Mouse (Mus musculus): ENCODE data around the gene Rhbdd1. TPM values are rescaled to one million over a fixed set of nuclear protein-coding genes. Genes with fewer than 3 reads are reported as not detected.

Rhbdd1 gene
- polyA plus RNA-seq, 1 experiment: 8.2 TPM

DNA sequence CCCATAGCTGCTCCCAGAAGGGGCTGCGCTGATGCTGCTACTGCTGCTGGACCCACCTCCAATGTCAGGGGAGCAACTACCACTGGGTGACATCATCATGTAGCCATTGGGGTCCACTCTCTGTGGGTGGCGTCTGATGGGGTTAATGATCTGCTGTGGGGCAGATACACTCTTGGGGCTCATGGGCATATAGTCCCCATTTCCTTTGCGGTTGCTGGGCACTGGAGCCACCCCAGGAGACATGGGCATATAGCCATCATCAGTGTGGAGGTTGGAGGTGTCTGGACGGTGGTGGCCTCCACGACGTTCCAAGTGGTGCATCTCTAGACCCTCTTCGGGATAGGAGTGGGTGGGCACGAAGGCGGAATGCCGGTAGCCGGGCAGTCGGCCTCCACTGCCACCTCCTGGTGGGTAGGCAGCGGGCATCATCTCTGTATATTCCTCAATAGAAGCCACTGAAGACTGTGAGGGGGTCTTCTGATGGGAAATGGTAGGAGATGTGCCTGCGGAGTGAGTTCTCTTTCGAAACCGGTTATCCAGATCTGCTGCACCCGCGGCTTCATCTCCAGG lies 27.7 kb upstream of the Rhbdd1 start:
- H3K27ac ChIP-seq (replicated peaks; ENCODE audit: low read depth, low read length): no peak overlapping the region
- H3K4me3 ChIP-seq (ENCODE audit: insufficient read depth, low read depth, low read length): peak overlapping the region; percentile 84

DNA sequence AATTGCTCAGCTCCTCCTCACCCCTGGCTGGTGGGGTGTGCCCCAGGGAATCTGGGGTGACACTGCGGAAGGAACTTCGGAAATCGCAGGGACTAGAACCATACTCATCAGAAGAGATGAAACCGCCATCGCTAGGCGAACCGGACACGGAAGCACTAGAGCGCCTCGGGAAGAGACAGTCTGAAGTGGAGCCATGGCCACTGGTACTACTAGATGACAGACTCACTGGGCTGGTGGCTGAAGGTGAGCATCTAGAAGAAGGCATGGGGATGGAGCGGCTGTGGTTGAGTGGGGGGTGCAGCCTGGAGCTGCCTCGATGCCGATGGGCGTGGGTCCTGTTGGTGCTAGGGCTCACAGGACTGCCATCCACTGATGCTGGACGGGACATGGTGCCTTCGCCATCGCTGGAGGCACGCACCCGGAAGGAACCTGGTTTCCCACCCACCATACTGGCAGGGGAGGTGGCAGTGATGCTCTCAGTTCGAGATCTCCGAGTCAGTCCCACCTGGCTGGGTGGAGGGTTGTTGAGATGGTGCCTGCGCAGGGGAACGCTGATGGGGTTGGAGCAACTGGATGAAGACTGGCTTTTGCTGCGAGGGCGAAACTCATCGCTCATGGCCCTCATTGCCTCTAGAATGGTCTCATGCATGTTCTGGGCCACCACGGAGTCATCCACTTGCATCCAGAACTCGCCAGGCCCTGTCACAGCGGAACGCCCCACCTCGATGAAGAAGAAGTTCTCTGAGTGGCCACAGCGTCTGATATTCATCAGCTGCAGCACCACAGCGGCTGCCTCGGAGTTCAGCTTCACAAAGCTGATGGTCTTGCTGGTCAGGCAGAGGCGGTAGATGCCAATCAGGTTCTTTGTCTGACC lies 26.9 kb upstream of the Rhbdd1 start:
- H3K27ac ChIP-seq (replicated peaks; ENCODE audit: low read depth, low read length): peak overlapping the region; percentile 67
- H3K4me1 ChIP-seq (ENCODE audit: control insufficient read depth, insufficient read depth, insufficient read length, low read length): peaks cover 11% of the 10 kb centered on the region
- peak overlapping the region; percentile 84 for H3K4me3 ChIP-seq (ENCODE audit: insufficient read depth, low read depth, low read length)

More for the DNA sequence above, 27.7 kb upstream of the Rhbdd1 start:
- H3K4me1 ChIP-seq (ENCODE audit: control insufficient read depth, insufficient read depth, insufficient read length, low read length): peaks cover 11% of the 10 kb centered on the region

DNA sequence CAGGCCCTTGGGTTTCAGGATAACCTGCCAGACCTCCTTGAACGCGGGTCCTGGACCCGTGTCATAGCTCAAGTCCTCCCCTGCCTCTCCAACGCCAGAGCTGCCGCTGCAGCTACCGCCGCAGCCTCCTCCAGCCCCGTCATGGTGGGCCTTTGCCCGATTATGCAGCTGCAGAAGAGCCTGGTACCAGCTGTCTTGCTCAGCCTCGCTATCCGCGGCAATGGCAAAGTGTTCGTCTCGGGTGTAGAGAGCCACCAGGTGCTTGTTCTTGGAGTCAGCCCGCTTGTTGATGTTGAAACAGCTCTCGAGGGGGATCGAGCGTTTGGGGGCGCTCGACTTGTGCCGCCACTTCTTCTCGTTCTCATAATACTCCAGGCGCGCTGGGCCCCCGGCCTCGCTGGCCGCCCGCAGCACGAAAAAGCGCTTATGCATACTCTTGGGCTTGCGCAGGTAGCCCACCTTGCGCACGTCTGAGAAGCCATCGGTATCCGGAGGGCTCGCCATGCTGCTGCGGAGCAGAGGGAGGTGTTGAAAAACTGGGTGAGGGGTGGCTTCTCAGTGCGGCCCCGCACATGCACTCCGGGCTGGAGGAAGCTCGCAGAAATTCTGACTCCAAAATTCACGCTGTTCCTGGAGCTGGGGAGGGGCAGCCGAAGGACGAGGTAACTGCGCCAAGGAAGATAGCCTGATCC lies 26.1 kb upstream of the Rhbdd1 start:
- Histone ChIP-seq H3K4me3 (ENCODE audit: insufficient read depth, low read depth, low read length) (peak overlapping the region; percentile 84), H3K27ac (replicated peaks; ENCODE audit: low read depth, low read length) (peak overlapping the region; percentile 67), H3K4me1 (ENCODE audit: control insufficient read depth, insufficient read depth, insufficient read length, low read length) (peaks cover 11% of the 10 kb centered on the region)

DNA sequence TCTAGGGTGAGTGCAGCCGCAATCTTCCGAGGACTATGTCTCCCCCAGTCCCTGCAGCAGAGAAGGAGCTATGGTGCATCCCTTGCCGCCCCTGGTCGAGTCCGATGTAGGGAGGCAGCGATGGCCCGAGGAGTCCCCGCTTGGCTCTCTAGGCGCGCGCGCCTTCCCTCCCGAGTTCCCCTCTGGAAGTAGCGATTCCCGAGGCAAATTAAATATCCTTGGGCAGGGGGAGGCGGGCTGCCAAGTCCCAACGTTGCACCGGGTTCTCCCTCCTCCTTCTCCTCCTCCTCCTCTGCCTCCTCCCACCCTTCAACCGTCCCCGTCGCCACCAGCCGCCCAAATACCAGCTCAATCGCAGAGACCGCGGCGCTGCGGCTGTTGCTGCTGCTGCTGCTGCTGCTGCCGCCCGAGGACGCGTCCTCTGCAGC lies 25.5 kb upstream of the Rhbdd1 start:
- Histone ChIP-seq H3K27ac (replicated peaks; ENCODE audit: low read depth, low read length) (peak overlapping the region; percentile 67), H3K4me1 (ENCODE audit: control insufficient read depth, insufficient read depth, insufficient read length, low read length) (peaks cover 11% of the 10 kb centered on the region), H3K4me3 (ENCODE audit: insufficient read depth, low read depth, low read length) (peak overlapping the region; percentile 84)

DNA sequence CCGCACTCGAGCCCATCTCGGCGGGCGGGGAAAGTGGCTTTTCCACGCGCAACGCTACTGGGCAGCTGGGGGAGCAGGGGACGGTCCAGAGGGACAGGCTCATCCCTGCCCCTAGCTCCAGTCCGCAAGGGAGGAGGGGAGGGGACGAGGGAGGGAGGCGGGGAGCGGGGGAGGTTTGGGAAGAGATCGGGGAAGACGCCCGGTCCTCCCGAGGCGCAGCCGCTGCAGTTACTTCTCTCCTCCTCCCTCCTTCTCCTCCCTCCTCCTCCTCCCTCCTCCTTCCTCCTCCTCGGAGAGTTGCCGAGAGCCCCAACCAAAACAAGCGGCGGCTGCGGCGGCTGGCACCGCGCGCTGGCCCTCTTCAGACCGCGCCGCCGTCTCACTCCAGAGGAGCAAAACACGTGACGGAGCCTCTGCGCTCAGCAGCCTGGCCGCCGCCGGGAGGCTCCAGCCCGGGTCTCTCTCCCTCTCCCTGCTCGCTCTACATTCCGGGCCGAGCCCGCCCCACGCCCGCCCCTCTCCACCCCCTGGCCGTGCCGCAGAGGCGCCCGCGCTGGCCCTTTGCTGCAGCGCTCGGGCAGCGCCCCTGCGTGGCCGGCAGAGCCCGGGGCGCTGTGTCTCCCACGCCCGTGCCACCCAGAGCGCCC lies 25.0 kb upstream of the Rhbdd1 start, which contains the start of gene Irs1:
TSS of gene Irs1 (minus strand) at position 266 of the 647 bp plus-strand sequence.
- peaks cover 11% of the 10 kb centered on the region for H3K4me1 ChIP-seq (ENCODE audit: control insufficient read depth, insufficient read depth, insufficient read length, low read length)
- H3K4me3 ChIP-seq (ENCODE audit: insufficient read depth, low read depth, low read length): peak within 1 kb of the TSS; percentile 84
- peak within 1 kb of the TSS; percentile 67 for H3K27ac ChIP-seq (replicated peaks; ENCODE audit: low read depth, low read length)

DNA sequence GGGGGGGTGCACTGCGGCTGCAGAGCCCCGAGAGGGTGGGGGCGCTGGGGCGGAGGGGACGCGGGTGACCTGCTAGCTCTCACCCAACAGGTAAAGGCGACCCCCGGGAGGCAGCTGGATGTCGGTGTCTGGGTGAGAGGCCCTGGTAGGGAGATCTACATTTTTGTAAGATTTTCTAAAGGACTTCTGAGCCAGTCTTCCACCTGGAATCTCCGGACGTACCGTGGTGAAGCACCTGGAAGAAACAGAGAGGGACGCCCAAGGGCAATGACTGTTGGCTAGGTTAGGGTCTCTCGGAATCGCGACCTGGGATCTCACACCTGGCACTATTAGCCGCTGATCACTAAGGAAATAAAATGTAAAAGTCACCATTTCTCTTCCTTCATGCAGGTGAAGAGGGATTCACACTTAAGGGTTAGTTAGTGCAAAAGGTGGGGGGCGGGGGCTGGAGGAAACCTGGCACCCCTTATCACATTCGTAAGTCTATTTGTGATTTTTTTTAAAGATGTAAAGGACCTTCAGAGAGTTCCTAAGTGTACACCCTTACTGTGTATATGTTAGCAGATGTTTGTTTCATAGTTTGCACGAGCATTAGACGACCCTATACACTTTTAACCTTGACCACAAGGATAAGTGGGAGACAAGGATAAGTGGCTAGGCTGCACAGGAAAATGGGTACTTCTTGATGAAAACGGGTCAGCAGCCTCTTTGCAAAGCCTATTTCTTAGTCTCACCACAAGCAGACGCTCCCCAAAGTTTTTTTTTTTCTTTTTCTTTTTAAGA lies 24.1 kb upstream of the Rhbdd1 start:
- Histone ChIP-seq H3K4me3 (ENCODE audit: insufficient read depth, low read depth, low read length) (peak overlapping the region; percentile 84), H3K4me1 (ENCODE audit: control insufficient read depth, insufficient read depth, insufficient read length, low read length) (peaks cover 11% of the 10 kb centered on the region), H3K27ac (replicated peaks; ENCODE audit: low read depth, low read length) (no peak overlapping the region)

DNA sequence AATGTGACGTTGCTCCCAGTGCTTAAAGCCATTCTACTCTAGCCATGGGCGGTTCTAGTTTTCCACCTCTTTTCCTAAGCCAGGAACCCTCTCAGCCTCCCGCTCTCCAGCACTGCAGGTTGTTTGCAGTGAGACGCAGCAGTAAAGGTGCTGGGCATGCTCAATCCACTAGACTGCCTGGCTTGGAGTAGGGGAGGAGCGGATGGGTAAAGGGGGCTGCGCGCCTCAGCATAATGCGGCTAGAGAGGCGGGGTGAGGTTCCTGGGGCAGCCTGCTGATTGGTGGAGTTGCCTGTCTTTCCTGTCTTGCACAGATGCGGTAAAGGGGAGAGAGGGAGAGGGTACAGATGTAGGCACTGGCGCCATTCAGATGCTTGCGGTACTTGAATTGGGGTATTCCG lies 23.5 kb upstream of the Rhbdd1 start:
- Histone ChIP-seq H3K4me1 (ENCODE audit: control insufficient read depth, insufficient read depth, insufficient read length, low read length) (peaks cover 11% of the 10 kb centered on the region), H3K4me3 (ENCODE audit: insufficient read depth, low read depth, low read length) (peak overlapping the region; percentile 84), H3K27ac (replicated peaks; ENCODE audit: low read depth, low read length) (no peak overlapping the region)

DNA sequence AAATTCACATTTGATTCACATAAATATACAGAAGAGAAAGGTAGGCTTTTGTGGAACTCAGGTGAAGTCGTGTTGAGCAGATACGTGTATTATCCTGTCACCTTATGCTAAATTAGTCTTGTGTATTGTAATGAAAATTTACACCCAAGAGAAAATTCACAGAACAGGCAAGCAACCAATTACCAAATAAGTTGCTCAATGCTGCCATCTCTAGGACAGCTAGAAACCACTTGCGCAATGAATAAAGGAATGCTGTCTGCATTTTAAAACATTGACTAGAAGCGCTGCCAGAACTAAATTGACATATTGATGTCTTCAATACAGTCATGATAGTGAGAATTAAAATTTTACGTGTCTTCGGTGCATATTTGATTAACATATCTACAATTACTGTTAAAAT lies 22.1 kb upstream of the Rhbdd1 start:
- Histone ChIP-seq H3K27ac (replicated peaks; ENCODE audit: low read depth, low read length) (no peak overlapping the region), H3K4me1 (ENCODE audit: control insufficient read depth, insufficient read depth, insufficient read length, low read length) (peaks cover 7% of the 10 kb centered on the region), H3K4me3 (ENCODE audit: insufficient read depth, low read depth, low read length) (no peak overlapping the region)

DNA sequence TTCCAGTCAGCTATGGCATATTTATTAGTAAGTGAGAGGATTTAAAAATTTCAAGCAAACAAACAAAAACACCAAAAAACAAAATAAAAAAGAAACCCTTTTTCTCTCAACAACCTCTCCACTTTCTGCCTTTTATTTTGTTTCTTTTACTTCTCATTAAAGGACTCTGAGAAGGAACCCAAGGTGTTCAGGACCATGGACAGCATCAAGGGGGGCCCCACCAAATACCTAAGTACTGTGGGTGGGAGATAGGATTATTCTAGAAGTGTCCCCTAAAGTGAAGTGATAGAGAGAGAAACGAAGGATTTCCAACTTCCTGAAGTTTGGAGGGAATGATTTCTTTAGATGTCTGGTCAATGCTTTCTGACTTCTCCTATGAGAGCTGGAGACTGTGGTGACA lies 17.7 kb upstream of the Rhbdd1 start:
- H3K4me1 ChIP-seq (ENCODE audit: control insufficient read depth, insufficient read depth, insufficient read length, low read length): no peaks in the 10 kb centered on the region
- no peak overlapping the region for H3K27ac ChIP-seq (replicated peaks; ENCODE audit: low read depth, low read length)
- no peak overlapping the region for H3K4me3 ChIP-seq (ENCODE audit: insufficient read depth, low read depth, low read length)

DNA sequence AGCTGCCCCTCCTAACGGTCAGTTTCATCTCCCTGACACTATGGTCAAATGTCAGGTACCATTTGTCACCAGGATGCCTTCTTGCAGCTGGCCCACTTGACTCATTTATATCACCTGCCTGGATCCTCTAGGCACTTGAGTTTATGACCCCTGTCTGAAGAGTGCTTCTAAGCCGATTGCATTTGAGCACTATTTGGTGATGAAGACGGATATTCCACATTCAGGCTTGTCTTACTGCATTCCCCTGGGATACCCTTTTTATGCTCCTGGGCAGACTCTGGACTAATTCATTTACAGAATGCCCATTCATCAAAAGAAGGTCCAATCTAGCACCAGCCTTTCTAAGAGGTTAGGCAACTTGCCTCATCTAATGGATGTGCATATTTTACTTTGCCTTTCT lies 11.8 kb upstream of the Rhbdd1 start:
- Histone ChIP-seq H3K27ac (replicated peaks; ENCODE audit: low read depth, low read length) (no peak overlapping the region), H3K4me1 (ENCODE audit: control insufficient read depth, insufficient read depth, insufficient read length, low read length) (no peaks in the 10 kb centered on the region), H3K4me3 (ENCODE audit: insufficient read depth, low read depth, low read length) (no peak overlapping the region)

DNA sequence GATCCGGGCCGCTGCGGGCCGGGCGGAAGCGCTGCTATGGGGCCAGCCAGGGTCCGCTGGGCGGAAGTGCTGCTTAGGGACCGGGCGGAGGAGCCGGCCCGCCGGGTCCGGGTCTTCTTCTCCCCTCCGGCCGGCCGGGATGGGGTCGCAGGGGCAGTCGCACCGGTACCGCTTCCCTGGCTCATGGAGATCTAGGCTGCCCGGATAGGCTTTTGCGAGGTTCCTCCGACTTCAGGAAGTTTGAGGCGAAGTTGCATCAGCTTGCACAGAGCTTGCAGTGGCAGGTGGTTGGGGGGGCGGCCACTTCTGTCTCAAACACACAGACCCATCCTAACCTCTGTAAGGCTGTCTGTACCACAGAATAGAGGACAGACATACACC lies 484 bp downstream of the Rhbdd1 start:
- Histone ChIP-seq H3K4me3 (ENCODE audit: insufficient read depth, low read depth, low read length) (peak overlapping the region; percentile 76), H3K27ac (replicated peaks; ENCODE audit: low read depth, low read length) (peak overlapping the region; percentile 82)

DNA sequence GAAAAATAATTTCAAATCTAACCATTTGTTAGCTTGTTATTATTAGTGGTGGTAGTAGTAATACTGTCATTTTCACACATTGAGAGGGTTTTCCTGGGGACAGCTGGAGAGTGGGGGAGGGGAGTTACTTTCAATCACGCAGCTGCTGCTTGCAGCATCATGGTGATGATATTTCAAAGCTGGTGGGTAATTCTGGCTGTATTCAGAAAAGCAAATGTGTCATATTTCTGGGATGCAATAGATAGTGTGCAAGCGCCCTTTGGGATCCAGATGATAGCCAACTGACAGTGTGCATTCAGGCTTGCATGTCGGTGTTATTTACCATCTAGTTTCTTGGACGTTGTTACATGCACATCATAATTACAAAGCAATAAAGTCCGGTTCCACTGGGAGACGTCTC lies 4.2 kb downstream of the Rhbdd1 start:
- Histone ChIP-seq H3K4me1 (ENCODE audit: control insufficient read depth, insufficient read depth, insufficient read length, low read length) (peaks cover 5% of the 10 kb centered on the region), H3K27ac (replicated peaks; ENCODE audit: low read depth, low read length) (no peak overlapping the region), H3K4me3 (ENCODE audit: insufficient read depth, low read depth, low read length) (no peak overlapping the region)

More for the DNA sequence above, 484 bp downstream of the Rhbdd1 start:
- peaks cover 3% of the 10 kb centered on the region; the same call in 1 of the 2 replicates for H3K4me1 ChIP-seq (ENCODE audit: control insufficient read depth, insufficient read depth, insufficient read length, low read length)

DNA sequence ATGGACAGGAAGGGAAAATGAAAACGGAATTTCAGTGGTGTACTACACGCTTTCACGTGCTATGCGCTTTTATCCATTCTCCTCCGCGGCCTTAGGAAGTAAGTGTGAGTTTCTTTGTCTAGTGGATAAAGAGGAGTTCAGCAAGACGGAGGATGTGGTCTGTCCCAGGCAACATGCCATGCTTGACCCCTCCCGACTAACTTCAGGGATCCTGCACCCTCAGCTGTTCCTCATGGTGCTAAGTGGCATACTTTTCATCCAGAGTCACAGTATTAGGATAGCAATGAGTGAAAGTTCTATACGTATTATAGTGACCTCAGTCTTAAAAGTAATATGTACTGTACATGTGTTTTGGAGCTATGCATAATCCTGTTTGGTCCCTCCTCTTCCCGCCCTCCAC lies 4.6 kb downstream of the Rhbdd1 start:
- H3K4me3 ChIP-seq (ENCODE audit: insufficient read depth, low read depth, low read length): no peak overlapping the region
- H3K4me1 ChIP-seq (ENCODE audit: control insufficient read depth, insufficient read depth, insufficient read length, low read length): peaks cover 5% of the 10 kb centered on the region
- H3K27ac ChIP-seq (replicated peaks; ENCODE audit: low read depth, low read length): no peak overlapping the region

DNA sequence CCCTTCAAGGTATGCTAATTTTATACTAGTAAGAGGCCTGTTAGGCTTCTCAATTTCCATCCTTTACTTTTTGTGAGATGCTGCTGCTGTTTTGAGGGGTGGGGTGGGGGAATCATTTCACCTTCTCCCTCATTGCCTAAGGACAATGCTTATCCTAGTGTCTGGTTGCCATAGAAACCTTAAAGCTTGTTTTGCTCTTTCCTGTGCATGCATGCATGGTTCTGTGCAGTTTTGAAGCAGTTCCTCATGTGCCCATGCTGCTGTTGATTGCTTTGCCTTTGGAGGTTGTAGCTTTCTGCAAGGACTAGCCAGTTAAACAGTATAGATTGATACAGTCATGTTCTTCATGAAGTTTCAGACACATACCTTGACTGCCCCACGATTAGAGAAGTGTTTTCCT lies 5.2 kb downstream of the Rhbdd1 start:
- Histone ChIP-seq H3K27ac (replicated peaks; ENCODE audit: low read depth, low read length) (no peak overlapping the region), H3K4me1 (ENCODE audit: control insufficient read depth, insufficient read depth, insufficient read length, low read length) (peaks cover 5% of the 10 kb centered on the region), H3K4me3 (ENCODE audit: insufficient read depth, low read depth, low read length) (no peak overlapping the region)
